Mouse (Mus musculus): ENCODE measurements around the gene Pnpla1.

The Pnpla1 gene

DNA sequence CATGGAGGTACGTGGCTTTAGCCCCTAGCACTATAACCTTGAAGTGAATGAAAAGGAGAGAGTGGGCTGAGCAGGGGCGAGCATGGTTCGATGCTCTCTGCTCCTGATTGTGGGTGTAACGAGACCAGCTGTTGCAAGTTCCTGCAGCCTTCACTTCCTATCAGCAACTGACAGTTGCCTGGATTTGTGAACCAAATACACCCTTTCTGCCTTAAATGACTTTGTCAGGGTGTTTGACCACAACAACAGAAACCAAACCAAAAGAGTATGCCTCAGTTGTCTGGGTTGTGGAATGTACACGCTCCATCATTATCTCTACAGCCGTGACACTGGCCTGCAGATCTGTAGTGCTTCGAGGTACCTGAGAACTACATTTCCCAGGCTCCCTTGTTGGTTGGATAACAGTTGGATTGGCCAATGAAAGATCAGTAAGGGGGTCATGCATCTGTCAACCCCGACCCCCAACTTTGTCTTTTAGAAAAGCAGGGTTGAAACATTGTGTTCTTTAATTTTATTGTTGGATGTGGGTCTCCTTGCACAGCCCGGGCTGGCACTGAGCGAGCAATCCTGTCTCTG lies 25.8 kb downstream of the Pnpla1 start:
- DNase-seq (ENCODE audit: low spot score in 2 of 2) = no peak

DNA sequence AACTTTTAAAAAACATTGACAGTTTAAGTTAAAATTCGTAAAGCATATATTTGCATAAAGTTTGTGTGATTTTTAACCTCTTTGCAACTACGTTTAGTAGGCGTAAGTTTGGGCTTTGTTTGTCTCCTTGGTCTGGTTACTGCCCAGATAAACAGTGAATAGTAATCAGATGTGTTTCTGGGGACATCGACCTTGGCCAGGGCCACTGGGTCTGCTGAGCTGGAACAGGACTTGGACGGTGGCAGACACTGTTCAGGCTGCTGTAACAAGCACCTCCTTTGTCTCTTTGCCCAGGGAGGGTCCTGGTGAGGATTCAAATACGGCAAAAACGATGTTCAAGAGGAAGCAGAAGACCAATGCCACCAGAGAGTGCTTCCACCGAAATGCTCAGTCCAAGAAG lies 27.0 kb downstream of the Pnpla1 start:
- no peak for DNase-seq (ENCODE audit: low spot score in 2 of 2)

DNA sequence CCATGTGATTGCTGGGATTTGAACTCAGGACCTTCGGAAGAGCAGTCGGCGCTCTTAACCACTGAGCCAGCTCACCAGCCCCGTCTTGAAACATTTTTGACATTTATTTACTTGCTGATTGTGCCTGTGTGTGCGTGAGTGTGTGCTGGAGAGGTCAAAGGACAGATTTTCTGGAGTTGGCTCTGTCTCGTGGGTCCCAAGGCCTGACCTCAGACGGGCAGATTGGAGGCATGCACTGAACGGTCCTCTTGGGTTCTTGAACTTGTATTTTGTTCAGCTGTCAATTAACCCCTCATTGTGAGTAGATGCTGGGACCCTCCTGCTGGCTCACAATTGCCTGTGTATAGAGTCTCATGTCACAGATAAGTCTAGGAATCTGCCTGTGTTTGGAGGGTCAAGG lies 28.1 kb downstream of the Pnpla1 start:
- no peak for DNase-seq (ENCODE audit: low spot score in 2 of 2)

DNA sequence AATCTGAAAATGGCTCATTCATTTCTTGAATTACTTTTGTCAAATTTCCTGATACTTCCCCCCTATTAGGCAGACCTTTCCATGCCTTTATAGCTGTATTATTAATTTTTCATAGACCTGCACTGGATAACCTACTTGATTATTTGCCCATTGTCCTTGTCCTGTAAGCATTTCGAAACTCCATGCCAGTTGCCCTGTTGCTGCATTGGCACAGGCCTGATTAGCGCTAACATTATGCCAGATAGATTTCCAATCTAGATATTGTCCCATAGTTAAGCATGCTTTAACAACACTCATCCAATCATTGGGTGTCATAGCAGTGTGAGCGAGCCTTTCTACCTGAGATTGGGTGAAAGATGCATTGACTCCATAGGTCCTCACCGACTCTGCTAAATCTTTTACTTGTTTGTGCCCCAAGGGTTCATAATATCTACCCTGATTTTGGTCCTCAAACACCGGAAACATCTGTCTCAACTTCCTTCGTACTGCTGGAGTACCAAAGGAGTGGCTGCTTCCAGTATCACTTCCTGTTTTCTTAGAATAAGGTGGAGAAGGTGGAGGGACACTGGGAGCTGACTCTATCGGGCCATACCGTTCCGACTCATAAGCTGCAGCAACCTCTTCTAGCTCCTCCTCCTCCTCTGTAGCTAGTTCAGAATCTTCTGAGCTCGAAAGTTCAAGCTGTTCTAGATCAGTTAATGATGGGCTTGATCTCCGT lies 36.0 kb downstream of the Pnpla1 start:
- no peak for DNase-seq (ENCODE audit: low spot score in 2 of 2)

DNA sequence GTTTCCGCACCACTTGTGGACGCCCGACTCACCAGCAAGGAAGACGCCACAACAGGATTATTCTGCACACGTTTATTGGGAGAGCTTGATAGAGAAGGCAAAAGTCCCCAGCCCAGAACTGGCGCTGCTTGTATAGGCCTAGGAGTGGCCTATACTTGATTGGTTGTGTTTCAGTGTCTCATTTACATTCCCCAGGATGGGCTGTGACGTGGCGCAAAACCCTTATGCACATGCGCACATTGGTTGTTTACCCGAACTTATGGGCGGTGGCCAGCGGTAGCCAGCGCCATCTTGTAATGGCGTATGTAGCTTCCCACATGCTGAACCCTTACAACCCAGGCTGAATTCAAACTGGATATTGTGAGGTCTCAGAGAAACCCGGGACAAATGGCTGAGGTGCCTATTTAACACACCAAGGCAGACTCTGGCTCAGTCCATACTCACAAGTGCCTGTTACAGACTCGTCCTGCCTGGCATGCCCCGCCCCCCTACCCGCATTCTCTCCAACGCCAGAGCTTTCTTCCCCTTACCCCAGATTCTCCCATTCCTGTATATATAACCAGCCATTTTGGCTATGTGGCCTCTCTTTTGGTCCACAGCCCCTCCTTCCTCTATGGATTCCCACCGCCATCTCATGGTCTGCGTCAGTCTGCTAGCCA lies 37.1 kb downstream of the Pnpla1 start:
- no peak for DNase-seq (ENCODE audit: low spot score in 2 of 2)

DNA sequence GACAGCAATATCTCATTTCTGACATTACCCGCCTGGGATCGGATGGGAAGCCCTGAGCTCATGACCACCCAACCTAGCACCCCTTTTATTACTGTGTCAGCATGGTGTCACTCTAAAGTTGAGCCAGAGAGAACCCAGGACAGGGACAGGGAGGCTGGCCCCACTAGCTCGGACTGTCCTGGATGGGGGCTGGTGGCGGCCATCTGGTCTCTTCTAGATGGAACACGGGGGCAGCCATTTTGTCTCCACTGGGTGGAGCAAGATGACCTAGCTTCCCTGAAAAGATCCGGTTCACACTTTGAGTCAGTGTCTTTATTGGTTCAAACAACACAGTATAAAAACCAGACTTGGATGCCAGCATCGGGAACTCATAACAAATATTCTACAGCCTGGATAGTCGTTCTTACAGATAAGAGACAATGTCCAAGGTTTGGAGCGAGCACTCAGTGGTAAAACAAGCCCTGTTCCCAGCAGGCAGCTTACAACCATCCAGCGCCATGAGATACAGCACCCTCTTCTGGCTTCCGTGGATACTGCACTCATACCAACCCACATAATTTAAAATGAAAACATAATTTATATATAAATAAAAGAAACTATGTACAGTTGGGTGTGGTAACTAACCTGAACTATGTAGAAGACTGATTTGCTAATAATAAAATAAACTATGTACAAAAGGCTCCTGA lies 38.0 kb downstream of the Pnpla1 start:
- no peak for DNase-seq (ENCODE audit: low spot score in 2 of 2)

DNA sequence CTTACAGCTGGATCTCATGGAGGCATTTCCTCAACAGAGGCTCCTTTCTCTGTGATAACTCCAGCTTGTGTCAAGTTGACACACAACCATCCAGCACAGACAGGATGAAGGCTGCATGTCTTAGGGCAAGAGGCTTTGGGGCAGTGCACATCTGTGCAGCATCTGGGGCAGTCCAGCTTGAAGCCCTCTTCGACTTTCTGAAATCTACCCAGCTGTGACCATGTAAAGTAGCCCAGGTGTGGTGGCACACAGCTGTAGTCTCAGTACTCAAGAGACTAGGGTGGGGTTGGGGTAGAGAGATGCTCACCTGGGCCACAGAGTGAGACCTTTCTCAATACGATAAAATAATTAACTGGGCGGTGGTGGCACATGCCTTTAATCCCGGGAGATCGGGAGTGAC lies 39.6 kb downstream of the Pnpla1 start:
- DNase-seq (ENCODE audit: low spot score in 2 of 2) = no peak

DNA sequence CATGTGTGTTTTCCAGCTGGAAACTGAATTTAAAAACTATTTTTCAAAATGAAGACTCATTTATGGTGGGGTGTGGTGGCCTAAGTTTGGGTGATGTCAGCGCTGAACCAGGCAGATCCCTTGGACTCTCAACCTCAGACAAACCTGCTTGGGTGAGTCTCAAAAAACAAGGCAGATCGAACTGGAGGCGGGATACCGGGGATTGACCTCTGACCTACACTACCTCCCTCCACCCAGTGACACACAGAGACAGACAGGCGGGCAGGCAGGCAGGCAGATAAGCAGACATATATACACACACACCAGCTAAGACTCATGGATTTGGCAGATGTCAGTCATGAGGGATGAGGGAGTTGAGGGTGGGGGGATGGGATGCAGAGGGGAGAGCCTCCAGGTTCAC lies 40.0 kb downstream of the Pnpla1 start:
- no peak for DNase-seq (ENCODE audit: low spot score in 2 of 2)

DNA sequence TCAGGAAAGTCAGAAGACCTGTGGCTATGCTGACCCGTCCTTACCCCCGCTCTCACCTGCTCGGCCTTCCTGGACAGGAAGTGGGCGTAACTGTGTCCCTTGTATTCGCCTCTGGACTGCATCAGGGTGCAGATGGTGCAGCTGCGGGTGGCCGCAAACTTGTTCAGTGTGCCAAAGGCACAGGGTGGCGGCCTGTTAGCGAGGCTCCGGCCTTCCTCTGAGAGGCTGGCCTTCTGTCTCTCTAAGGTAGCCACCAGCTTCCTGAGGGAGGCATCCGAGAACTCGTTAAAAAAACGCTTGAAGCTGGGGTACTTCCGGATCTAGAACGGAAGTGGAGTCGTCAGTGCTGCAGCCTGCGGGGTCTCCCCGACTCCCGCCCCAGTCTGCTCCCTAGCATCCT lies 41.2 kb downstream of the Pnpla1 start:
- DNase-seq (ENCODE audit: low spot score in 2 of 2) = no peak

DNA sequence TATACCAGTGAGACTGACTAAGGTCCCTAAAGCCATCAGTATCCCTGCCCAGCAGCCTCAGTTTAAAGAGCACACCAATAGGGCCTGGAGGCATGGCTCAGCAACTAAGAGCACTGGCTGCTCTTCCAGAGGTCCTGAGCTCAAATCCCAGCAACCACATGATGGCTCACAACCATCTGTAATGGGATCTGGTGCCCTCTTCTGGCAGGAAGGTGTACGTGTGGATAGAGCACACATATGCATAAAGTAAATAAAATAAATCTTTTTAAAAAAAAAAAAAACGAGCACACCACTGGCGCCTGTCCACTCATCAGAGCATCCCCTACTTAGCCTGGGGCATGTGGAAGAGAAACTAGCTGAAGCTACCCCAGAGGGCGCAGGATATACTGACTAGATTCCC lies 43.3 kb downstream of the Pnpla1 start:
- DNase-seq (ENCODE audit: low spot score in 2 of 2) = no peak

DNA sequence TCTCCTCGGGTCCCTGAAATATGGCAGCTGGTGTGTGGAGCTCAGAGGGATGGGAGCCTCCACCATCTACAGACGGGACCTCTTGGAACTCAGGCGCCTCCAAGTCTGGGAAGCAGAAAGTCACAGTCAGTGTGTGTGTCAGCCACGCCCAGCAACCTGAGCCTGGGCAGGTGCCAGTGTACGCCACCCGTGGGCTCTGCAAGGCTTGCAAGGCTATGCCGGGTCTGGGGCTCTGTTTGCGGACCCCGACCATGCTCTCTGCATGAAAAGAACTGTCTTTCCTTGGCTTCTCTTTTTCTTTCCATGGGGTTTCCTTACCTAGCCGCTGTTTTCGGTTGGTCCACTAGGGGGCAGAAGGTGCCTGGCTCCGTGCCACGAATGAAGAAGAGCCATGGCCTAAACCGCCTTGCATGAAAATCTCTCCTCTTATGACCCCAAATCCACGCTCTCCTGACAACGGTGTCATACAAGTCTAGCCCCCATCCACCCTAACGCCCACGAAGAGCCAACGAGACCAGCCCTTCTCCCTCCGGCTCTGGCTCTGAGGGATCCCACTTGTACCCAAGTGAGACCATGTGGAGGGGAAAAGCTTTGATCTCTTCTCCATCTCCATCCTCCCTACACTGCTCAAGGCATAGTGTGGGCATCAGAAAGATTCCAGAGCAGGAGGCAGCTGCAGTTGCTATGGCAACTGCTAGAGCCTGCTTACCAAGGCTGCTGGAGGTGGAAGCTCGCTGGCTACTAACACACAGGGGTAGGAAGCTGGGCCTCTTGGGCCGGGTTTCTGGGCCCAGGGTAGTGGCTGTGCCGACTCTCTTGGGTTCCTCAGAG lies 46.5 kb downstream of the Pnpla1 start:
- peak; percentile 54 to 69 for DNase-seq (ENCODE audit: low spot score in 2 of 2)

DNA sequence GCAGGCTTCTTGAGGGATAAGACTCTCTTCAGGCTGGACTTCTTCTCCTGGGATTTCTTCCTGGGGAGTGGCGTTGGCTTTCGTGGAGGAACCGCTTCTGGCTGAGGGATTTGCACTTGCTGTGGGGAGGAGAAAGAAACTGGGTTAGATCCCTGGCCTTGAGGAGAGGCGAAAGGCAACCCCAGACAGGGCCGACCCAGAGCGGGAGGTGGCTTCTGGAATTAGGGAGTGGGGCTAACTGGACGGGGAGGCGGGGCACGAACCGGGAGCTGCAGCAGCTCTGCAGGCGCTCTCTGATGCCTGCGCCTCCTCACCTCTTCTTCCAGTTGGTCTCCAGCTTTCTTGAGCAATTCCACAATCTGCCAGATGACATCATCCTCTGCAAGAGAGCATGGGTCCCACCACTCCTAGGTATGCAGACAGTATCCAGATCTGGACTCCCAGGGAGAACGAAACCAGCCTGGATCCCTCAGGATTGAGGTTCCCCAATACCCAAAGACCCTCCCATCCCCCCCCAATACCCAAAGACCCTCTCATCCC lies 47.2 kb downstream of the Pnpla1 start:
- DNase-seq (ENCODE audit: low spot score in 2 of 2) = no peak

DNA sequence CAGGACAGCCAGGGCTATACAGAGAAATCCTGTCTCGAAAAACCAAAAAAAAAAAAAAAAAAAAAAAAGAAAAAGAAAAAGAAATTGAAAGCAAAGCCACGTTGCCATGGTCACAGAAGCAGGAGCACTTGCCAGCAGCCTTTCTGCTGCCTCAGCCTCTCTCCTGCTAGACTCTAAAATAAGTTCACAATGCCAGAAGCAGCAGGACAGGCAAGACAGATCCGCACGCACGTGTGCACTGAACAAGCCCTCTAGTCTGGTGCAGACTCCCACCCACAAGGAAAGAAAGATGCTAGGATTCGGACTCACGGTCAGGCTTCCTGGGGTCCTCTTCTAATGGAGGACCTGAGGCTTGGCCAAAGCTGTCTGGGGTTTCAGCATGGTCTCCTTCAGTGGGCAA lies 49.7 kb downstream of the Pnpla1 start:
- DNase-seq (ENCODE audit: low spot score in 2 of 2) = no peak

DNA sequence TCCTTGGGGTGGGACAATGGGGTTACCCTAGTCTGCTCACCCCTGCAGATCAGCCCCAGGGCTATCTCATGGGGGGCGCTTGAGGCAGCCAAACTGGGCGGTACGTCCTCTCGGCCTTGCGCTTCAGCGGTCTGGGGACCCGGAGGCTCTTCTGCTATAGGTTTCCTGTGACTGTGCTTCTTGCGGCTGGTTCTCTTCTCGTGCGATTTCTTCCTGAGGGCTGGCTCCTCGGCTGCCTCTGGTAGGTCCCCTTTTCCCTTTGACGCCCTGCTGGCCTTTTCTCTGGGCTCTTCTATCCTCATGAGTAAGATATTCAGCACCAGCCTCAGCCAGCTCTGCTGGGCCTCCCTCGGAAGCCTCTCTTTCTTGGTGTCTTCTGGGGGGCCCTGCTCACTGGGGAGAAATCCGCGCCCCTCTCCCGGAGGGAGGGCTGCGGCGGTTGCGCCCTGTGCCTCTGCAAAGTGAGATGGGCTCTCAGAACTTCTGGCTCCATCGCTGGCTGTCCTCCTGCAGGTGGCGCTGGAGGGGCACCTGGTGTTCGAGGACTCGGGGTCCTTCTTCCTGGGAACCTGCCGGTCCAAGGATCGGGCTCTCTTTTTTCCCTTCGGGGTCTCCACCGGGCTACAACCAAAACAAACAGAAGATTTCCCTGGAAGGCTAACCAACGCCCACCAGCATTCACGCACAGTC lies 51.2 kb downstream of the Pnpla1 start:
- peak; percentile 35 to 39 for DNase-seq (ENCODE audit: low spot score in 2 of 2)

DNA sequence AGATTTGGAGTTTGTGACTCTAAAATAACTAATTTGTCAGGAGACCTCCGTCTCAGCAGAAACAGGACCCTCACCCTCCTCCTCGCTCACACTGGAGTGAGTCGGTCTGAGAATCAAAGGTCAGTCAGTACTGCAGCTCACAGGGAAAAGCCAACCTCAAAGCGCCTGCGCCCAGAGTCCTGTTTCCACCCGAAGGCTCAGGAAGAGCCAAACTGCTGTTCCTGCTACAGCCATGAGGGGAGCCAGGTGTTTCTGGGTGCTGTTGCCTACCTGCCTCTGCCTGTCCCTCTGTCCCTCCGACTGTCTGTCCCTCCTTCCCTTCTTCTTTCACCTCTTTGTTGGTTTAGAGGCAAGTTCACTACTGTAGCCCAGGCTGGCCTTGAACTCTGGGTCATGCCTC lies 51.9 kb downstream of the Pnpla1 start:
- no peak for DNase-seq (ENCODE audit: low spot score in 2 of 2)

DNA sequence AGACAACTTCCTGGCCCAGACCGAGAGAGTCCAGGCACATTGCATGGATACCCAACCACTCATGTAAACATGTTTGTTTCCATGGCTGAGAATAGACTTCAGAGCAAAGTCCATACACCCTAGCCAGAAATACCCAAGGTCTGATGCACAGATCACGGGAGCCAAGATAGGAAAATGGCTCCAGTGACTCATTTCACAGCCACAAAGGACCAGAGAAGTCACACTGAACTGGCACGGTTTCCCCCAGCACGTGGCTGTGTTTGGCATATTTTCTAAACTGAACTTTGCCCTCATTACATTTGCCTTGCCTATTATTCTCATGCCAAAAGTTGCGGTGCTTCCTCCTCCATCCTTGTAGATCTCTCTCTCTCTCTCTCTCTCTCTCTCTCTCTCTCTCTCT lies 55.0 kb downstream of the Pnpla1 start:
- peak in 1 of 2 experiments; percentile 57 for DNase-seq (ENCODE audit: low spot score in 2 of 2)

DNA sequence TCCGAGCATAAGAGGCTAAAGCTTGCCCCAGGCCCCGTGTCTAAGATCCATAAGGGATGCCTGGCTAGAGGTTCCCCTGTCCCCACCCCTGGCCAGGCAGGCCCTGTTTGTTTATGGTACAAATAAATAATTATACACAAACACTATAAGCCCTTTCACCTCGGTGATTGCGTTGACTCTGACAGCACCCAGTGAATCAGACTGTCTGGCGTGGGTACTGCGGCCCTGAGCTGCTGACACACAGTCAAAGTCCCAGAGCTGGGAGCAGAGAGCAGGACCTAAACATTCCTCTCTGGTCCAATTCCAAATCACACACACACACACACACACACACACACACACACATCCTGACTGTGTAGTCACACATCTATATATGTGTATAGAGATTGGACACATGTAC lies 55.7 kb downstream of the Pnpla1 start:
- no peak for DNase-seq (ENCODE audit: low spot score in 2 of 2)

DNA sequence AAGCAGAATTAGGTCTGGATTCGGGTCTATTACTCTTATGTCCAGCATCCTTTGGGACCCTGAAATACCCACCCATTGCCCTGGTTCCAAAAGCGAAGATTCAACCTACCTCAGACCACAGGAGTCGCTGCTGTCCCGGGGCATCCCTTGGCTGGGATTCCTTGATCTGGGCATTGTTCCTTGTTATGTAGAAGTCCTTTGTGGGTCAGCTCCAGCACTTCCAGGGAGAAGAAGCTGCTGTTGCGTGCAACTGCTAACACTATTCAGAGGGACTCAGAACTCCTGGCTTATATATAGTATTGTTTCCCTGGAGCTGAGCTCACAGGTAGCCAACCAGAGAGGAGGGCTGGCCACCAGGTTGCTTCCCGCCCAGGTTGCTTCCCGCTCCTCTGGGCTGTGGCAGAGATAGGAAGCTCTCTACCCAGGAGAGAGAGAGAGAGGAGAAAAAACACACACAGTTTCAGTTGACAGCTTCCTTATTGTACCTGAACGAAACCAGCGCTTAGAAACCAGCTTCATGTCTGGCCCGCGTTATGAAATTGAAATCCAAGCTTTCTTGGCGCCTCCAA lies 56.9 kb downstream of the Pnpla1 start, which contains the start of gene 4930539E08Rik:
TSS of gene 4930539E08Rik (minus strand) at position 265 of the 569 bp plus-strand sequence.
- DNase-seq (ENCODE audit: low spot score in 2 of 2) = no peak

DNA sequence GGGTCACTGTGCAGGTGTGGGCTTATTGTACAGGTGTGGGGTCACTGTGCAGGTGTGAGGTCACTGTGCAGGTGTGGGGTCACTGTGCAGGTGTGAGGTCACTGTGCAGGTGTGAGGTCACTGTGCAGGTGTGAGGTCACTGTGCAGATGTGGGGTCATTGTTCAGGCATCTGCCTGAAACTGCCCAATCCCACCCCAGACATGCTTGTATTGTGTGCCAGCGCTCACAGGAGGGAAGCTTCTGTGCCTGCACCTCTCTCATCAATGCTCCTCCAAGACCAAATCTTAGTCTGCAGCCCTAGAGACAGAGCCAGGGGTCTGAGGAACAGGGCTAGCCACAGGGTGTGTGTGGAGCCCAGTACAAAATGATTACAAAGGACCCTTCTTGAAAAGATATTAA lies 58.3 kb downstream of the Pnpla1 start:
- no peak for DNase-seq (ENCODE audit: low spot score in 2 of 2)

DNA sequence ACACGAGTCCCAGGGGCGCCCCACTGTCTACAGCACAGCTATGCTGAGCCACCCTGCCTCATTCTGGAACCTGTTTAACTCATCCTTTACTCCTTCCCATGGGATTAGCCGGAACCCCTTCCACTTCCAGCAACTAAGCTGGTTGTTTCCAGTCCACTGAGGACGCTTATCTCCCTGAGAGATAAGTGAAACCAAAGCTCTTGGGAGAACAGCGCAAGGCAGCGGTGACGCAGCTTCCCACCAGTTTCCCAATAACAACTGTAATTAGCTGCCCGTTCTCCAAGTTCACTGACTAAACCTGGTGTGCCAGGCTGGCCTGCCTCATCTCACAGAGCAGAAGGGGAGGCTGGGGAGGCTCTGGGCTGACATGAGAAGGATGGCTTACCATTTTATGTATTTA lies 62.9 kb downstream of the Pnpla1 start:
- DNase-seq (ENCODE audit: low spot score in 2 of 2) = no peak

DNA sequence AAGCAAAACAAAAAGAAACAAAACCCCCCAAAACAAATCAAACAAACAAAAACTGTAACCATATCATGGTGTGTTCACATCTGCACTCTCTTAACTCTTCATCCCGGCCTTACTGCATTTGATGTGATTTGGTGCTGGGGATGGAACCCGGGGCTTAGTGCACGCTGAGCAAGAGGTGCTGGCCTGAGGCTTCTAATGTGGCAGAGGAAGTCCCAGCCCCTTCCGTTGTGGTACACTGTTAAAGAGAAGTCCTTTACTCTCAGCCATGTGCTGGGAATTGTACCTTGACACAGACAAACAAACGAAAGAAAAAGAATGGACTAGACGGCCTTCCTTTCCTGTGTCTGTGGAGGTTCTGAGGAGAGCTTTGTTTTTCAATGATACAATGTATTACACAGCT lies 63.9 kb downstream of the Pnpla1 start:
- no peak for DNase-seq (ENCODE audit: low spot score in 2 of 2)
